Mouse (Mus musculus) kidney, adult 2 months (tissue): Measurements from ENCODE around the gene Syt9.

Experiments used
- CTCF ChIP-seq: fragments of 200-500 bp; conservative IDR thresholded peaks from 2 replicates; pipeline ENCODE4 v1.5.1; 2011; ENCODE audit warnings: low read depth, mild to moderate bottlenecking, control low read depth, low read length, moderate library complexity, mixed read lengths; ENCODE audit not compliant: insufficient read depth, insufficient read length
- POLR2A ChIP-seq: fragments of 200-500 bp; IDR thresholded peaks from one replicate; pipeline ENCODE4 v1.6.1; 2011; ENCODE audit warnings: low read depth, low read length, control low read depth

GRCm38 (mm10) chr7:107563727-107564126, 193.2 kb downstream of the Syt9 start:
- TF ChIP-seq POLR2A, result no peak
- TF ChIP-seq CTCF, result no peak
